Comparison of ENCODE assay signal across 31 mouse cellular contexts in the genomic region with DNA sequence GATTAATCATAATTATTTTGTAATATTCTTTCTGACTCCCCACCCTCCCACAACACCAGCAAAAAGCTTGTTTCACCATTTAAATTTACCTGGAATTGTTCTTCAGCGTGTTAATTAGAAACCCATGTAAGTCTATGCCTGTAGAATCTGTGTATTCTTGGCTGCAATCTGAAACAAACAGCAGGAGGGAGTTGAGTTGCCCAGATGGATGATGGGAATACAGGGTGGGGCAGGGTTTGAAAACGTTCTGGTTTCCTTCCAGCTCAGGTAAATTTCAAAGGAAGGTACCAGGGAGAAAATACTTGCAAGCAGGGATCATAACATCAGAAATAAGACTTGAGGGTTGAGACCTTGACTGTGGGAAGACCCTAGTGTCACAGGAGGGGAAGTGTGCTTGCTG. TPM values are rescaled to one million over a fixed set of nuclear protein-coding genes. Genes with fewer than 3 reads are reported as not detected.
DNase-seq lines count a peak whose midpoint lies in the region; ATAC-seq and TF ChIP-seq lines count a peak whose summit lies in the region.
"Had no signal": no experiment of that assay in that cellular context is flagged by ENCODE, and none has a peak within 500 bp of the region (broad histone marks: within the 10 kb centered on the region; RNA-seq: fewer than 3 reads in every experiment).

No protein-coding gene starts in this region.

- no peaks in the 10 kb centered on the region for H3K36me3 ChIP-seq in heart, embryonic 10.5 days
- no peaks in the 10 kb centered on the region for H3K36me3 ChIP-seq in midbrain, embryonic 11.5 days (ENCODE audit: control insufficient read depth, insufficient read depth, low read length)
- H3K36me3 ChIP-seq: embryonic facial prominence, embryonic 10.5 days; embryonic facial prominence, embryonic 13.5 days; forebrain, embryonic 12.5 days; G1E; hindbrain, embryonic 10.5 days had no signal

- 66% methylated on average over 2 of the region's 2 CpGs for WGBS in heart, embryonic 10.5 days
- WGBS in midbrain, embryonic 11.5 days = 71% methylated on average over 2 of the region's 2 CpGs

- no peak overlapping the region for H3K9ac ChIP-seq in midbrain, embryonic 11.5 days (ENCODE audit: low read length)
- H3K9ac ChIP-seq: embryonic facial prominence, embryonic 13.5 days; forebrain, embryonic 12.5 days; hindbrain, embryonic 13.5 days had no signal

- no peaks in the 10 kb centered on the region for H3K27me3 ChIP-seq in heart, embryonic 10.5 days (ENCODE audit: insufficient read depth, poor library complexity, severe bottlenecking)
- no peaks in the 10 kb centered on the region for H3K27me3 ChIP-seq in midbrain, embryonic 11.5 days (ENCODE audit: control insufficient read depth, insufficient read depth, low read length)
- H3K27me3 ChIP-seq: CH12.LX; embryonic facial prominence, embryonic 13.5 days; hindbrain, embryonic 13.5 days had no signal

- peaks cover 40% of the 10 kb centered on the region for H3K4me1 ChIP-seq in heart, embryonic 10.5 days
- H3K4me1 ChIP-seq in midbrain, embryonic 11.5 days (ENCODE audit: control insufficient read depth, insufficient read depth, low read length) = peaks cover 8% of the 10 kb centered on the region

- H3K4me2 ChIP-seq in midbrain, embryonic 11.5 days = no peak overlapping the region
- H3K4me2 ChIP-seq: embryonic facial prominence, embryonic 13.5 days; forebrain, embryonic 12.5 days; heart, embryonic 11.5 days; hindbrain, embryonic 13.5 days had no signal

- ATAC-seq in midbrain, embryonic 11.5 days (ENCODE audit: low FRiP score) = no peak
- ATAC-seq: forebrain, embryonic 16.5 days; hindbrain, embryonic 16.5 days; intestine, postnatal 0 days; Patski had no signal

- H3K4me3 ChIP-seq in heart, embryonic 10.5 days = no peak overlapping the region
- no peak overlapping the region for H3K4me3 ChIP-seq in left cerebral cortex, adult 2 months
- H3K4me3 ChIP-seq in midbrain, embryonic 11.5 days (ENCODE audit: low read depth, low read length) = no peak overlapping the region
- H3K4me3 ChIP-seq: embryonic facial prominence, embryonic 10.5 days; embryonic facial prominence, embryonic 13.5 days; erythroblast, embryonic 14.5 days; forebrain, embryonic 12.5 days; gastrocnemius, adult 2 months; hindbrain, embryonic 10.5 days; hindbrain, embryonic 13.5 days had no signal

- TF ChIP-seq CTCF in left cerebral cortex, adult 2 months (IDR thresholded peaks at IDR 0.05) = no peak

- no peaks in the 10 kb centered on the region for H3K9me3 ChIP-seq in heart, embryonic 10.5 days
- no peaks in the 10 kb centered on the region for H3K9me3 ChIP-seq in midbrain, embryonic 11.5 days (ENCODE audit: control insufficient read depth, low read length)
- H3K9me3 ChIP-seq: embryonic facial prominence, embryonic 10.5 days; embryonic facial prominence, embryonic 13.5 days; forebrain, embryonic 12.5 days; hindbrain, embryonic 10.5 days; hindbrain, embryonic 13.5 days had no signal

- peak; percentile 33 to 58 for DNase-seq in cerebellum, postnatal 14 days
- no peak for DNase-seq in cerebellum, adult 11-12 months
- DNase-seq in heart, embryonic 10.5 days (ENCODE audit: low spot score) = peak; percentile 36
- DNase-seq in heart, adult 8-10 months (ENCODE audit: low spot score) = no peak
- no peak for DNase-seq in left cerebral cortex, adult 2 months (ENCODE audit: extremely low spot score in 1 of 2, low spot score in 2 of 2)
- DNase-seq in left cerebral cortex, postnatal 25 days (ENCODE audit: low spot score in 2 of 2) = no peak
- DNase-seq in midbrain, embryonic 11.5 days (ENCODE audit: low spot score, missing footprints) = no peak
- DNase-seq: adrenal gland, postnatal 10 days; adrenal gland, postnatal 36 days; B cell, adult 2 months; cerebellum, adult 11 months; cerebellum, adult 8-10 months; embryo, embryonic 11 days; gastrocnemius, adult 2 months; gastrocnemius, postnatal 14 days; heart, adult 18-20 months; heart, postnatal 36 days had no signal

- H3K27ac ChIP-seq in heart, embryonic 10.5 days = peak overlapping the region; percentile 38; the same call in 1 of the 2 replicates
- H3K27ac ChIP-seq in left cerebral cortex, adult 2 months = peak overlapping the region; percentile 26; the same call in 1 of the 2 replicates
- no peak overlapping the region for H3K27ac ChIP-seq in midbrain, embryonic 11.5 days (ENCODE audit: low read depth, low read length)
- H3K27ac ChIP-seq: embryonic facial prominence, embryonic 10.5 days; embryonic facial prominence, embryonic 13.5 days; forebrain, embryonic 12.5 days; gastrocnemius, adult 2 months; hindbrain, embryonic 10.5 days; hindbrain, embryonic 13.5 days had no signal

- intact Hi-C loops in left cerebral cortex, adult 2 months (cut with DNase I) = no loop called here
- intact Hi-C loops in left cerebral cortex, postnatal 25 days (cut with DNase I) = no loop called here

RNA-seq across cellular contexts. Expression of gene Arpp21, which starts 58.2 kb away (rescaled TPM):
- polyA plus RNA-seq in heart, embryonic 10.5 days (2016; fragmentation: Nextera tagmentation; extraction: Ambion mirVana) = 1.8 and 2.2 TPM in 2 replicates
- total RNA-seq in heart, adult 8-10 months (2022) = 1 to 10 TPM; 1.5 to 4.4 (median 3.0) TPM
- total RNA-seq in left cerebral cortex, adult 2 months (2021) = 100 to 1,000 TPM; 762 to 763 TPM
- total RNA-seq in left cerebral cortex, postnatal 25 days (2021) = 100 to 1,000 TPM; 805 to 898 TPM
- polyA plus RNA-seq in midbrain, embryonic 11.5 days (2014; fragmentation: Nextera tagmentation; extraction: Ambion mirVana) = 2.4 and 2.8 TPM in 2 replicates
- total RNA-seq: adrenal gland, adult 18-20 months; CH12.LX had no signal
- polyA plus RNA-seq: G1E, Patski had no signal

Comparison
In these comparisons a context has a peak if more than half of its experiments do, and no peak if none do; other contexts are left out.
1. DNase-seq: peak in cerebellum, postnatal 14 days (2 of 2) and heart, embryonic 10.5 days (single experiment); none in cerebellum, adult 11-12 months (single experiment), heart, adult 8-10 months (single experiment), left cerebral cortex, adult 2 months (0 of 2), left cerebral cortex, postnatal 25 days (0 of 2) and midbrain, embryonic 11.5 days (single experiment).
2. RNA of gene Arpp21, which starts 58.2 kb away (total RNA-seq): 805 to 898 TPM in left cerebral cortex, postnatal 25 days and 762 to 763 TPM in left cerebral cortex, adult 2 months; 1.5 to 4.4 TPM in heart, adult 8-10 months; every median in the first group is over 100 times any median in the second.